Mouse (Mus musculus) liver, embryonic 15.5 days (tissue): ENCODE measurements around the gene Magi1. TPM values are rescaled to one million over a fixed set of nuclear protein-coding genes. Genes with fewer than 3 reads are reported as not detected.

ENCODE experiments used
- ATAC-seq: fragments of 200-750 bp; cut with Nextera tagmentation; 2 replicates; pipeline ENCODE4 v1.8.0; 2017; ENCODE audit warnings: moderate number of reproducible peaks, mild to moderate bottlenecking, moderate library complexity; ENCODE audit not compliant: insufficient read depth
- H3K27ac ChIP-seq: fragments of 300-500 bp; sonication (generic); replicated peaks from 2 replicates; pipeline ENCODE4 v1.5.1; 2015; ENCODE audit warnings: mild to moderate bottlenecking, inconsistent platforms
- H3K27me3 ChIP-seq: fragments of 300-500 bp; sonication (generic); 2 replicates; pipeline ENCODE4 v1.6.1; 2015; ENCODE audit warnings: mild to moderate bottlenecking, inconsistent platforms
- H3K36me3 ChIP-seq: fragments of 300-500 bp; sonication (generic); replicated peaks from 2 replicates; pipeline ENCODE4 v1.6.1; 2015; ENCODE audit warnings: moderate library complexity, mild to moderate bottlenecking, inconsistent platforms
- H3K4me1 ChIP-seq: fragments of 300-500 bp; sonication (generic); replicated peaks from 2 replicates; pipeline ENCODE4 v1.6.1; 2015; ENCODE audit warnings: inconsistent platforms
- H3K4me2 ChIP-seq: fragments of 300-500 bp; sonication (generic); 2 replicates; pipeline ENCODE4 v1.6.1; 2015; ENCODE audit warnings: moderate library complexity, mild to moderate bottlenecking, inconsistent platforms
- H3K4me3 ChIP-seq: fragments of 300-500 bp; sonication (generic); replicated peaks from 2 replicates; pipeline ENCODE4 v1.5.1; 2015; ENCODE audit warnings: mild to moderate bottlenecking, inconsistent platforms
- H3K9ac ChIP-seq: fragments of 300-500 bp; sonication (generic); 2 replicates; pipeline ENCODE4 v1.6.1; 2015; ENCODE audit warnings: moderate library complexity, mild to moderate bottlenecking, inconsistent platforms
- H3K9me3 ChIP-seq: fragments of 300-500 bp; sonication (generic); replicated peaks from 2 replicates; pipeline ENCODE4 v1.6.1; 2016; ENCODE audit warnings: inconsistent platforms
- WGBS: fragments of 180-500 bp; shearing (Covaris S2); methylation state at CpG from one replicate; pipeline ENCODE4 v1.1.7; 2015; ENCODE audit warnings: mixed read lengths; ENCODE audit not compliant: insufficient replicate concordance; 5-methylcytosine and 5-hydroxymethylcytosine counted together
- polyA plus RNA-seq: library from polyadenylated mRNA; unstranded; fragments of >200 nt; fragmentation: Nextera tagmentation; extraction: Ambion mirVana; gene quantifications from 2 replicates; pipeline ENCODE4 v1.2.1, GENCODE M21; 2015

The Magi1 gene
- polyA plus RNA-seq, 1 experiment from 2014 or later, result 1.1 TPM

- Histone ChIP-seq H3K27me3 (no peaks in the 10 kb centered on the region), H3K9me3 (no peaks in the 10 kb centered on the region), H3K4me3 (no peak overlapping the region), H3K4me1 (no peaks in the 10 kb centered on the region), H3K36me3 (no peaks in the 10 kb centered on the region), H3K9ac (no peak overlapping the region), H3K27ac (no peak overlapping the region), H3K4me2 (no peak overlapping the region)
- 53% methylated on average over 2 of the region's 2 CpGs for WGBS
- ATAC-seq, result no peak
Observed at GRCm38 (mm10) chr6:94059090-94059489, 224.6 kb downstream of the Magi1 start.

DNA sequence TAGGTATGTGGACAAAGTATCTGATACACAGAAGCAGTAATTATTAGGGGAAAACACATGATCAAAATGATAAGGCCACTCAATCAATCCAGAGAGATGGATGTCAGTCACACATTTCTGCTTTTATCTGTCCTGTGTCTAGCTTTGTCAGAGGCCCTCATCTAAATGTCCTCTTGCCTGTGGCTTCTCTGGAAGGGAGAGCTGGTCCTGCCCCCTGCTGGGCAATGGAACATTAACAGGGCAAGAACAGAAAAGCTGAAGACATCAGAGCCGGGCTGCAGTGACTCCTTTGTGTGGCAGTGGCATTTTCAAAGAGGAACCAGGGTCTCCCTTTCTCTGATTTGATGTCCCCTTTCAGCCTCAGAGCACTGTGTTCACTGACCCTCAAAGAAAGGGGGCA is 229.8 kb downstream of the Magi1 start:
- no peak overlapping the region for H3K4me2 ChIP-seq
- no peak overlapping the region for H3K9ac ChIP-seq
- H3K27me3 ChIP-seq, result no peaks in the 10 kb centered on the region
- no peak for ATAC-seq
- no peak overlapping the region for H3K27ac ChIP-seq
- H3K36me3 ChIP-seq, result no peaks in the 10 kb centered on the region
- no peaks in the 10 kb centered on the region for H3K4me1 ChIP-seq
- WGBS, result 6% methylated on average over 1 of the region's 1 CpGs
- H3K9me3 ChIP-seq, result no peaks in the 10 kb centered on the region
- no peak overlapping the region for H3K4me3 ChIP-seq

GRCm38 (mm10) chr6:94045180-94045579 is 238.5 kb downstream of the Magi1 start:
- no peaks in the 10 kb centered on the region for H3K27me3 ChIP-seq
- 15% methylated on average over 4 of the region's 4 CpGs for WGBS
- no peak overlapping the region for H3K4me2 ChIP-seq
- H3K9me3 ChIP-seq, result no peaks in the 10 kb centered on the region
- H3K36me3 ChIP-seq, result no peaks in the 10 kb centered on the region
- no peak for ATAC-seq
- H3K27ac ChIP-seq, result no peak overlapping the region
- no peak overlapping the region for H3K4me3 ChIP-seq
- H3K9ac ChIP-seq, result no peak overlapping the region
- H3K4me1 ChIP-seq, result 0 out of 2 replicates have a peak, but pooled peaks cover 3% of the 10 kb centered on the region

- ATAC-seq, result no peak
- Histone ChIP-seq H3K4me3 (no peak overlapping the region), H3K36me3 (no peaks in the 10 kb centered on the region), H3K9ac (no peak overlapping the region), H3K4me1 (0 out of 2 replicates have a peak, but pooled peaks cover 3% of the 10 kb centered on the region), H3K9me3 (no peaks in the 10 kb centered on the region), H3K4me2 (no peak overlapping the region), H3K27me3 (no peaks in the 10 kb centered on the region), H3K27ac (no peak overlapping the region)
- 31% methylated on average over 7 of the region's 7 CpGs for WGBS
Observed at GRCm38 (mm10) chr6:94043461-94043860, 240.3 kb downstream of the Magi1 start.

DNA sequence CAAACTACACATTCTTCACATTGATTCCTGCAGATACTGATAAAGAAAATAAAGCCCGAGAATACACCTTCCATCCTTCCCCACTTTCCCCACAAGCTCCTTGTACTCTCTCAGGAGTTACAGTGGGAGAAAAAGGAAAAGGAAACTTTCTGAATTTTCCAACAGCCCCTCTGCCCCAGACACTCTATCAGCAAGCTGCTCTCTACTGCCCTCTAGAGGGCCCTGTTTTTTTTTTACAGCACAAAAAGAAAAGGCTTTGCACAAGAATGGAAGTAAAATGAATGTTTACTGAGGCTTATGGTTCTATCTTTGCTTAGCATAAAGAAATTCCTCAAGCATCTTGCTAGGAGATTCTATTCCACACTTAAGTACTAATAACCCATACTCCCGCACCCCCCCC is 243.6 kb downstream of the Magi1 start:
- H3K4me1 ChIP-seq, result 0 out of 2 replicates have a peak, but pooled peaks cover 3% of the 10 kb centered on the region
- no peak overlapping the region for H3K4me3 ChIP-seq
- ATAC-seq, result no peak
- WGBS, result 44% methylated on average over 2 of the region's 2 CpGs
- no peak overlapping the region for H3K9ac ChIP-seq
- no peaks in the 10 kb centered on the region for H3K9me3 ChIP-seq
- no peaks in the 10 kb centered on the region for H3K27me3 ChIP-seq
- H3K36me3 ChIP-seq, result no peaks in the 10 kb centered on the region
- no peak overlapping the region for H3K4me2 ChIP-seq
- H3K27ac ChIP-seq, result no peak overlapping the region

DNA sequence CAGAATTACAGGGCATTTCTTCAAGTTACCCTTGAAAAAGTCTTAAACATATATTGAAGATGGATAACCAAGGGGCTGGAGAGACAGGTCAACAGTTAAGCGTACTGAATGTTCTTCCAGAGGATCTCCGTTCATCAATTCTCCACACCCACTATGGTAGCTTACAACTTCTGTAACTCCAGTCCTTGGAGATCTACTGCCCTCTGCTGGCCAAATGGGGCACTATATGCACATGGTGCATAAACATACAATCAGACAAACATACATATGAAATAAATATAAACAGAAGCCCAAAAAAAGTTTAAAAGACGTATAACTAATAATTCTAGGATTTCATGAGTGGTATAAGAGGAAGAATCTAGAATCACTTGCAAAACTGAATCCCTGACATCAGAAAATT is 244.8 kb downstream of the Magi1 start:
- H3K4me3 ChIP-seq, result no peak overlapping the region
- H3K4me2 ChIP-seq, result no peak overlapping the region
- ATAC-seq, result no peak
- no peaks in the 10 kb centered on the region for H3K27me3 ChIP-seq
- H3K9me3 ChIP-seq, result no peaks in the 10 kb centered on the region
- no peak overlapping the region for H3K9ac ChIP-seq
- no peaks in the 10 kb centered on the region for H3K4me1 ChIP-seq
- 75% methylated on average over 3 of the region's 3 CpGs for WGBS
- H3K27ac ChIP-seq, result no peak overlapping the region
- H3K36me3 ChIP-seq, result no peaks in the 10 kb centered on the region

DNA sequence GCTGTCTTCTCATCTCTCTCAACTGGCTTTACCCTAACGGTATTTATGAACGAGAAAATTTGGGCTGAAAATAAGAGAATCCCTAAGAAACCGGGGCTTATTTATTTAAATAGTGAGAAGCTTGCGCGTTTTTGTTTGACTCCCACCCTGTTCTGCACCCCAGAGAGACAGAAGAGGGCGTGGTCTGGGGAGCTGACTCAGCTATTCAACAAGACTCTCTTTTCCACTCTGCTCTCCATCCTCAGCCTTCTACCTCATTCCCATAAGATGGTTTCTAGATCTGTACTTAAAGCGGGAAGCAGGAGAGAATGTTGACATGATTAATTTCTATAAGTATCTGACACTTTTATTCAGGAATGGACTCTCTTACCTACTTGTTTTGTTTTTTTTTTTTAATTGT is 247.2 kb downstream of the Magi1 start:
- ATAC-seq, result no peak
- H3K27me3 ChIP-seq, result no peaks in the 10 kb centered on the region
- H3K4me1 ChIP-seq, result no peaks in the 10 kb centered on the region
- H3K4me2 ChIP-seq, result no peak overlapping the region
- no peaks in the 10 kb centered on the region for H3K9me3 ChIP-seq
- H3K36me3 ChIP-seq, result no peaks in the 10 kb centered on the region
- no peak overlapping the region for H3K27ac ChIP-seq
- no peak overlapping the region for H3K4me3 ChIP-seq
- WGBS, result 61% methylated on average over 7 of the region's 7 CpGs
- H3K9ac ChIP-seq, result no peak overlapping the region

DNA sequence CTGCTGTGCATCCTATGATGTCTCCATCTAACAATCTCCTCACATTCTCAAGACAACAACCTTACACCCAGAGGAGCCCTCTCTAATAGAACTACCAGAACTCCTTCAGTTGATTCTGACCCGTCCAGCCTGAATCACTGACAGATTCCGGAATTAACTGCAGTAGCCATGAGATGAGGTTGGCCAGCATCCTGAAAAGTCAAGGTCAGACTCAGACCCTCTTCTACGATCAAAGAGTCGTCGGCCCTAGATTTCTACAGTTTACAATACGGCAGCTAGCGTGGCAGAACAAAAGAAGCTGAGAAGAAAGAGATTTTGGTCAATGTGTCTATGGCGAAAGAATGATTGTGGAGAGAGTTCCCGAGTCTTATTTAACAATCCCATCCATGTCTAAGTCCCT is 257.4 kb downstream of the Magi1 start:
- Histone ChIP-seq H3K9ac (no peak overlapping the region), H3K9me3 (no peaks in the 10 kb centered on the region), H3K4me1 (no peaks in the 10 kb centered on the region; the same call in 1 of the 2 replicates), H3K27ac (no peak overlapping the region), H3K4me2 (no peak overlapping the region), H3K36me3 (no peaks in the 10 kb centered on the region), H3K4me3 (no peak overlapping the region), H3K27me3 (no peaks in the 10 kb centered on the region)
- ATAC-seq, result no peak
- 71% methylated on average over 9 of the region's 9 CpGs for WGBS

GRCm38 (mm10) chr6:94022437-94022836 is 261.3 kb downstream of the Magi1 start:
- no peaks in the 10 kb centered on the region; the same call in 1 of the 2 replicates for H3K4me1 ChIP-seq
- 22% methylated on average over 5 of the region's 5 CpGs for WGBS
- H3K4me2 ChIP-seq, result no peak overlapping the region
- no peak overlapping the region for H3K9ac ChIP-seq
- H3K4me3 ChIP-seq, result no peak overlapping the region
- no peak for ATAC-seq
- no peaks in the 10 kb centered on the region for H3K9me3 ChIP-seq
- no peaks in the 10 kb centered on the region for H3K36me3 ChIP-seq
- no peaks in the 10 kb centered on the region for H3K27me3 ChIP-seq
- no peak overlapping the region for H3K27ac ChIP-seq

DNA sequence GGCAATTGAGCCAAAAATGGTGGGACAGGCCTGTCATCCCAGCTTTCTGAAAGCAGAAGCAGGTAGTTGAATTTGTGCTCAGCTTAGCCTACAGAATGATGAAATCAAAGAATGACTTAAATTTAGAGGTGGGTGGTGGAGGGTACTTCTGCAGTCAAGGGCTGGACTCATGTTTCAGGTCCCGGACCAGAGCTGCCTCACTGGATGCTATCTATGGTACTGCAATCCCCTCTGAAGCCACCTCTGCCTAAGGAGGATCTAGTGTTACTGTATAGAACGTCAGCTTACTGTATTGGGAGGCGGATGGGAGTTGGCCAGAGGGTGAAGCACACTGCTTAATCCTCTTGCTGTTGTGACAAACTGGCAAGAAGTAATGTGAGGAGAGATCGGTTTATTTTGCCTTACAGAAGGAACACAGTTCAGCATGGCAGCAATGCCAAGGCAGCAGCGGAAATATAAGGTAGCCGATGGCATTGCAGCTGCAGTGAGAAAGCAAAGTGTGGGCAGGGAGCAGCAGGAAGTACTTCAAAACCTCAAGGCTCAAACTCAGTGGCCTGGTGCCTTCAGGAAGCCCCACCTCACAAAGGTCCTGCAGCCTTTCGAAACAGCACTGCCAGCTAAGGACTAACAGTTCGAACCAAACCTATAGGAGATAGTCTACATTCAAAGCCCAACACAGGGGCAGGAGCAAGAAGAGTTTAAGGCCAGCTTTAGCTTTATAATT is 262.3 kb downstream of the Magi1 start:
- H3K27ac ChIP-seq, result no peak overlapping the region
- 25% methylated on average over 8 of the region's 8 CpGs for whole genome bisulfite sequencing
- H3K4me1 ChIP-seq, result no peaks in the 10 kb centered on the region; the same call in 1 of the 2 replicates
- no peak for ATAC-seq
- no peak overlapping the region for H3K4me2 ChIP-seq
- H3K9me3 ChIP-seq, result no peaks in the 10 kb centered on the region
- no peak overlapping the region for H3K4me3 ChIP-seq
- H3K36me3 ChIP-seq, result no peaks in the 10 kb centered on the region
- H3K9ac ChIP-seq, result no peak overlapping the region
- no peaks in the 10 kb centered on the region for H3K27me3 ChIP-seq

DNA sequence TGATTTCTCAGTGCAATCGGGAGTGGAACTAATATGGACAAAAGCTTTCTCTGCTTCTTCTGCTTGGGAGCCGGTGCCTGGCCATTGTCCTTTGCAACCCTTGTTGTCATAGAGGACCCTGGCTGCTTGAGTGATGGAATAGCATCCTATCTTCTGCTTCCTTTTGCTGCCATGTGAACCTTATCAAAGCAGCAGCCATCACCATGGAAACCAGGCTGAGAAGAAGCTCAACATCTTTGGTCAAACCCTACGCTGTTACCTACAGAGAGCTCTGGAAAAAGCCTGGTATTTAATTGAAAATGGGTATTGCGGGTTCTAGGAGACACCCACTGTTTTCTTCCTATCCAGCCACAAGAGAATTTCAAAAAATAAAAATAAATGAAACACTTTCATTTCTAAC is 263.2 kb downstream of the Magi1 start:
- Histone ChIP-seq H3K9me3 (no peaks in the 10 kb centered on the region), H3K4me1 (no peaks in the 10 kb centered on the region; the same call in 1 of the 2 replicates), H3K27me3 (no peaks in the 10 kb centered on the region), H3K4me2 (no peak overlapping the region), H3K36me3 (no peaks in the 10 kb centered on the region), H3K9ac (no peak overlapping the region), H3K27ac (no peak overlapping the region), H3K4me3 (no peak overlapping the region)
- no peak for ATAC-seq
- WGBS, result 67% methylated on average over 4 of the region's 4 CpGs

DNA sequence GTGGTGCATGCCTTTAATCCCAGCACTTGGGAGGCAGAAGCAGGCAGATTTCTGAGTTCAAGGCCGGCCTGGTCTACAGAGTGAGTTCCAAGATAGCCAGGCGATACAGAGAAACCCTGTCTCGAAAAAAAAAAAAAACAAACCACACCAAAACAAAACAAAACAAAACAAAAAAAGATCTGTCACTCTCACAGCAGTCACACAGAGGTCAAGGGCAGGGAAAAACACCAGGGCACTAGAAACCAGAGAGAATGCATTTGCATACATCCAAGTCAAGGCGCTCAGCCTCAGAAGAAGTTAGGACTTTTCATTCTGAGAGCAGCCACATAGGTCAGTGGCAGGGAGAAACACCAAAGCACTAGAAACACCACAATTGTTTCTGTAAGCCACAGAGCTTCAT is 263.8 kb downstream of the Magi1 start:
- Histone ChIP-seq H3K4me2 (no peak overlapping the region), H3K27ac (no peak overlapping the region), H3K36me3 (no peaks in the 10 kb centered on the region), H3K27me3 (no peaks in the 10 kb centered on the region), H3K4me1 (no peaks in the 10 kb centered on the region; the same call in 1 of the 2 replicates), H3K4me3 (no peak overlapping the region), H3K9me3 (no peaks in the 10 kb centered on the region), H3K9ac (no peak overlapping the region)
- ATAC-seq, result no peak
- 65% methylated on average over 4 of the region's 4 CpGs for whole genome bisulfite sequencing
